Mouse (Mus musculus) E14TG2a.4 (cell line): ENCODE data around the gene Adipor2.
"Not testable (repeated sequence)": the region's sequence is repeated elsewhere in the genome, so short reads cannot be mapped to it uniquely, and the experiment has no call there.

Experiments used
- H3K27me3 ChIP-seq: 2 replicates; pipeline ENCODE4 v1.6.1; 2014; ENCODE audit warnings: low read length, control low read depth; ENCODE audit not compliant: insufficient read depth
- H3K36me3 ChIP-seq: 2 replicates; pipeline ENCODE4 v1.6.1; 2014; ENCODE audit warnings: low read length, control low read depth; ENCODE audit not compliant: insufficient read depth
- H3K4me1 ChIP-seq: replicated peaks from 2 replicates; pipeline ENCODE4 v1.6.1; 2014; ENCODE audit warnings: low read depth, low read length, control low read depth
- H3K4me3 ChIP-seq: replicated peaks from 2 replicates; pipeline ENCODE4 v1.5.1; 2014; ENCODE audit warnings: mild to moderate bottlenecking, low read length
- H3K9me3 ChIP-seq: 2 replicates; pipeline ENCODE4 v1.6.1; 2014; ENCODE audit warnings: low read length, control low read depth
- CTCF ChIP-seq: conservative IDR thresholded peaks from 2 replicates; pipeline ENCODE4 v1.5.1; 2014; ENCODE audit warnings: low read length
- NANOG ChIP-seq: IDR thresholded peaks from 2 replicates; pipeline ENCODE4 v1.6.1; 2014; ENCODE audit warnings: borderline replicate concordance, low read length, mixed read lengths
- POU5F1 ChIP-seq: IDR thresholded peaks from 2 replicates; pipeline ENCODE4 v1.6.1; 2014; ENCODE audit warnings: low read length, borderline replicate concordance

Adipor2 gene

GRCm38 (mm10) chr6:119448321-119449059 is 31.0 kb upstream of the Adipor2 start:
- peaks cover 73% of the 10 kb centered on the region for H3K4me1 ChIP-seq
- H3K36me3 ChIP-seq: no peaks in the 10 kb centered on the region
- no peak for TF ChIP-seq CTCF
- TF ChIP-seq NANOG: no peak
- no peak for TF ChIP-seq POU5F1
- H3K27me3 ChIP-seq: peaks cover 45% of the 10 kb centered on the region
- H3K9me3 ChIP-seq: no peaks in the 10 kb centered on the region
- H3K4me3 ChIP-seq: peak overlapping the region; percentile 54

- peaks cover 61% of the 10 kb centered on the region for H3K4me1 ChIP-seq
- H3K9me3 ChIP-seq: no peaks in the 10 kb centered on the region
- TF ChIP-seq CTCF (no peak), NANOG (no peak), POU5F1 (no peak)
Measured at GRCm38 (mm10) chr6:119445671-119446607, 28.4 kb upstream of the Adipor2 start.

GRCm38 (mm10) chr6:119443742-119444645 is 26.5 kb upstream of the Adipor2 start:
- H3K4me1 ChIP-seq: peaks cover 51% of the 10 kb centered on the region
- H3K4me3 ChIP-seq: no peak overlapping the region
- H3K9me3 ChIP-seq: no peaks in the 10 kb centered on the region
- H3K27me3 ChIP-seq: peaks cover 38% of the 10 kb centered on the region
- H3K36me3 ChIP-seq: no peaks in the 10 kb centered on the region
- TF ChIP-seq CTCF (peak; percentile 92), POU5F1 (no peak)

More at GRCm38 (mm10) chr6:119445671-119446607, 28.4 kb upstream of the Adipor2 start:
- Histone ChIP-seq H3K4me3 (no peak overlapping the region), H3K27me3 (peaks cover 37% of the 10 kb centered on the region), H3K36me3 (no peaks in the 10 kb centered on the region)

GRCm38 (mm10) chr6:119442729-119443128 is 25.2 kb upstream of the Adipor2 start:
- H3K36me3 ChIP-seq, H3K4me3 ChIP-seq, H3K9me3 ChIP-seq: not testable (repeated sequence)
- Histone ChIP-seq H3K27me3 (peaks cover 39% of the 10 kb centered on the region), H3K4me1 (peaks cover 40% of the 10 kb centered on the region)
- TF ChIP-seq CTCF: peak; percentile 88

GRCm38 (mm10) chr6:119437894-119438761 is 20.6 kb upstream of the Adipor2 start:
- Histone ChIP-seq H3K4me1 (peaks cover 34% of the 10 kb centered on the region), H3K9me3 (no peaks in the 10 kb centered on the region), H3K36me3 (no peaks in the 10 kb centered on the region), H3K27me3 (peaks cover 25% of the 10 kb centered on the region), H3K4me3 (no peak overlapping the region)
- TF ChIP-seq NANOG (no peak), CTCF (no peak), POU5F1 (no peak)

- no peaks in the 10 kb centered on the region for H3K36me3 ChIP-seq
- no peak overlapping the region for H3K4me3 ChIP-seq
- TF ChIP-seq NANOG (no peak), CTCF (no peak), POU5F1 (no peak)
- H3K27me3 ChIP-seq: peaks cover 19% of the 10 kb centered on the region
- H3K4me1 ChIP-seq: peaks cover 15% of the 10 kb centered on the region
- H3K9me3 ChIP-seq: no peaks in the 10 kb centered on the region
Measured at GRCm38 (mm10) chr6:119434394-119434793, 16.9 kb upstream of the Adipor2 start.

- Histone ChIP-seq H3K4me3 (no peak overlapping the region), H3K27me3 (peaks cover 11% of the 10 kb centered on the region; the same call in 1 of the 2 replicates), H3K9me3 (no peaks in the 10 kb centered on the region), H3K36me3 (no peaks in the 10 kb centered on the region), H3K4me1 (peaks cover 26% of the 10 kb centered on the region)
- no peak for TF ChIP-seq POU5F1
- TF ChIP-seq NANOG: no peak
- no peak for TF ChIP-seq CTCF
Measured at GRCm38 (mm10) chr6:119431751-119432324, 14.3 kb upstream of the Adipor2 start.
